Mouse (Mus musculus) ES-E14 (cell line): ENCODE data around the gene Tbc1d30.

Experiments used
- MAFK ChIP-seq: IDR thresholded peaks from 2 replicates; pipeline ENCODE4 v1.6.1; 2014; ENCODE audit warnings: mild to moderate bottlenecking, low read depth, low read length, inconsistent platforms; ENCODE audit not compliant: insufficient read depth
- ZC3H11A ChIP-seq: IDR thresholded peaks from 2 replicates; pipeline ENCODE4 v1.6.1; 2012; ENCODE audit warnings: low read depth, mild to moderate bottlenecking, inconsistent platforms, low read length, borderline replicate concordance
- ZNF384 ChIP-seq: IDR thresholded peaks from 2 replicates; pipeline ENCODE4 v1.6.1; 2012; ENCODE audit warnings: low read depth, low read length, inconsistent platforms

DNA sequence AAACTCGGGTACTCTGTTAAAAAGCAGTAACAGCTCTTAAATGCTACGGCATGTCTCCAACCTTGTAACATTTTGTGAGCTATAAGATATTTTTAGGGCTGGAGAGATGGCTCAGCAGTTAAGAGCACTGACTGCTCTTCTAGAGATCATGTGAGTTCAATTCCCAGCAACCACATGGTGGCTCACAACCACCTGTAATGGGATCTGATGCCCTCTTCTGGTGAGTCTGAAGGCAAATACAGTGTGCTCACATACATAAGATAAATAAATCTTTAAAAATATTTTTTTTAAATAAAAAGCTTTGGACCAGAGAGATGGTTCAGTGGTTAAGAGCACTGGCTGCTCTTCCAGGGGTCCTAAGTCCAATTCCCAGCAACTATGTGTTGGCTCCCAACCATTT lies 9.3 kb upstream of the Tbc1d30 start:
- no peak for TF ChIP-seq MAFK
- no peak for TF ChIP-seq ZC3H11A
- no peak for TF ChIP-seq ZNF384
